Mouse (Mus musculus) CH12.LX (cell line): ENCODE measurements around the gene Zfpm1. TPM values are rescaled to one million over a fixed set of nuclear protein-coding genes. Genes with fewer than 3 reads are reported as not detected.

Source experiments
- DNase-seq: peaks from one replicate; pipeline ENCODE4 v3.0.0-alpha.2; 2013; ENCODE audit errors: extremely low read depth
- H3K27ac ChIP-seq: 2 replicates; pipeline ENCODE4 v1.5.1; 2012; ENCODE audit warnings: low read depth, mild to moderate bottlenecking, control low read depth, moderate library complexity; ENCODE audit not compliant: insufficient read depth
- H3K27me3 ChIP-seq: replicated peaks from 2 replicates; pipeline ENCODE3; 2012; ENCODE audit warnings: inconsistent platforms
- H3K36me3 ChIP-seq, 2 experiments: replicated peaks in 1 of 2; 2 replicates each; pipeline versions ENCODE3 to v1.6.1; 2012; ENCODE audit warnings: inconsistent platforms in 1 of 2, low read length in 1 of 2, mild to moderate bottlenecking in 1 of 2, mixed read lengths in 1 of 2, moderate library complexity in 1 of 2; ENCODE audit not compliant: control insufficient read depth in 1 of 2, insufficient read depth in 1 of 2
- H3K4me1 ChIP-seq, 2 experiments: 2 replicates each; pipeline ENCODE4 v1.6.1; 2012; ENCODE audit warnings: inconsistent platforms in 1 of 2, moderate library complexity in 1 of 2; ENCODE audit not compliant: insufficient read depth in 2 of 2, control insufficient read depth in 1 of 2
- H3K4me2 ChIP-seq: 2 replicates; pipeline ENCODE4 v1.6.1; 2012; ENCODE audit warnings: low read depth, mild to moderate bottlenecking, control low read depth; ENCODE audit not compliant: poor library complexity, insufficient read depth, severe bottlenecking
- H3K4me3 ChIP-seq, 3 experiments: fragments of 150-350 bp in 1 of 3; sonication (generic) in 1 of 3; replicated peaks in 1 of 3; 2 replicates each; pipeline versions ENCODE3 to v1.5.1; 2011 to 2012; ENCODE audit warnings: low read depth in 2 of 3, low read length in 2 of 3, mild to moderate bottlenecking in 2 of 3, moderate library complexity in 2 of 3, control low read depth in 1 of 3, improper control_type of control experiment in 1 of 3, inconsistent platforms in 1 of 3, mixed read lengths in 1 of 3; ENCODE audit not compliant: poor library complexity in 1 of 3
- H3K79me2 ChIP-seq: replicated peaks from 2 replicates; pipeline ENCODE4 v1.6.1; 2012; ENCODE audit warnings: mild to moderate bottlenecking, moderate library complexity; ENCODE audit not compliant: control insufficient read depth, poor library complexity, insufficient read depth, severe bottlenecking; ENCODE audit errors: extremely low read depth
- H3K9ac ChIP-seq: 2 replicates; pipeline ENCODE4 v1.6.1; 2012; ENCODE audit warnings: low read depth, mild to moderate bottlenecking, control low read depth, moderate library complexity; ENCODE audit not compliant: insufficient read depth
- H3K9me3 ChIP-seq: replicated peaks from 2 replicates; pipeline ENCODE3; 2012; ENCODE audit warnings: low read length, inconsistent platforms, mixed read lengths
- CTCF ChIP-seq, 2 experiments: IDR thresholded peaks in 1 of 2; conservative IDR thresholded peaks in 1 of 2; 2 replicates each; pipeline ENCODE4 v1.5.1; 2011 to 2012; ENCODE audit warnings: low read depth in 2 of 2, low read length in 2 of 2, improper control_type of control experiment in 1 of 2, inconsistent platforms in 1 of 2, mild to moderate bottlenecking in 1 of 2, moderate library complexity in 1 of 2
- E2F4 ChIP-seq: IDR thresholded peaks from 2 replicates; pipeline ENCODE4 v1.6.1; 2011; ENCODE audit warnings: low read depth, low read length, improper control_type of control experiment; ENCODE audit not compliant: insufficient replicate concordance
- ETS1 ChIP-seq: conservative IDR thresholded peaks from 2 replicates; pipeline ENCODE4 v1.6.1; 2012; ENCODE audit warnings: low read depth, mild to moderate bottlenecking, inconsistent platforms, low read length, improper control_type of control experiment, moderate library complexity
- HCFC1 ChIP-seq: IDR thresholded peaks from 2 replicates; pipeline ENCODE4 v1.6.1; 2012; ENCODE audit warnings: low read depth, mild to moderate bottlenecking, inconsistent platforms, low read length, improper control_type of control experiment
- KAT2A ChIP-seq: IDR thresholded peaks from 2 replicates; pipeline ENCODE4 v1.6.1; 2012; ENCODE audit warnings: low read length, improper control_type of control experiment, inconsistent platforms; ENCODE audit not compliant: insufficient replicate concordance
- MAX ChIP-seq: IDR thresholded peaks from 2 replicates; pipeline ENCODE4 v1.6.1; 2011; ENCODE audit warnings: low read length, improper control_type of control experiment
- MEF2A ChIP-seq: IDR thresholded peaks from 2 replicates; pipeline ENCODE4 v1.6.1; 2014; ENCODE audit warnings: low read depth, mild to moderate bottlenecking, inconsistent platforms, low read length, improper control_type of control experiment, borderline replicate concordance
- MYC ChIP-seq: IDR thresholded peaks from 2 replicates; pipeline ENCODE4 v1.6.1; 2011; ENCODE audit warnings: low read depth, mild to moderate bottlenecking, improper control_type of control experiment, low read length
- SMC3 ChIP-seq: IDR thresholded peaks from 2 replicates; pipeline ENCODE4 v1.6.1; 2011; ENCODE audit warnings: low read depth, low read length, improper control_type of control experiment
- TBP ChIP-seq: conservative IDR thresholded peaks from 2 replicates; pipeline ENCODE4 v1.6.1; 2011; ENCODE audit warnings: low read depth, low read length, improper control_type of control experiment
- TCF12 ChIP-seq: IDR thresholded peaks from 2 replicates; pipeline ENCODE4 v1.6.1; 2014; ENCODE audit warnings: low read depth, mild to moderate bottlenecking, inconsistent platforms, low read length, improper control_type of control experiment
- USF1 ChIP-seq: IDR thresholded peaks from 2 replicates; pipeline ENCODE4 v1.6.1; 2014; ENCODE audit warnings: low read depth, mild to moderate bottlenecking, inconsistent platforms, low read length, improper control_type of control experiment
- USF2 ChIP-seq: conservative IDR thresholded peaks from 2 replicates; pipeline ENCODE4 v1.6.1; 2011; ENCODE audit warnings: low read depth, low read length, improper control_type of control experiment
- ZC3H11A ChIP-seq: IDR thresholded peaks from 2 replicates; pipeline ENCODE4 v1.6.1; 2012; ENCODE audit warnings: low read depth, mild to moderate bottlenecking, inconsistent platforms, low read length, improper control_type of control experiment
- dilution Hi-C: fragments of 300-500 bp; cut with MboI; formaldehyde crosslinking; loops from 2 replicates; pipeline ENCODE4 v1.14.3; 2020; ENCODE audit warnings: low sequenced_read_pairs; ENCODE audit not compliant: extremely low pct_unique_long_range_greater_than_20kb, extremely low pct_ligation_motif_present
- in situ Hi-C: fragments of 300-500 bp; cut with MboI; formaldehyde crosslinking; loops from 3 replicates; pipeline ENCODE4 v1.14.3; 2019; ENCODE audit warnings: low sequenced_read_pairs, low pct_ligation_motif_present, low pct_unique_long_range_greater_than_20kb, mixed read lengths
- polyA plus RNA-seq: library from polyadenylated mRNA; unstranded; fragments of >175 nt; gene quantifications from 2 replicates; pipeline ENCODE4 v1.2.1, GENCODE M21; 2012; ENCODE audit warnings: low read depth; ENCODE audit not compliant: insufficient read length
- total RNA-seq, 2 experiments: library from RNA; depleted of rRNA; stranded (reverse); fragments of 300-350 nt in 1 of 2; fragments of >200 nt in 1 of 2; gene quantifications; 2 replicates each; pipeline ENCODE4 v1.2.3; 2012 to 2014

Zfpm1 gene
- total and polyA plus RNA-seq, 3 experiments = 11.0 to 63.5 (median 30.1) TPM

- no peak overlapping the region for H3K27ac ChIP-seq
- TF ChIP-seq TBP = no peak
- no peak for TF ChIP-seq MAX
- TF ChIP-seq MYC = no peak
- TF ChIP-seq ZC3H11A = no peak
- TF ChIP-seq MEF2A = no peak
- no peak for TF ChIP-seq HCFC1
- no peak for TF ChIP-seq USF1
- no peak for TF ChIP-seq KAT2A
- no peak for TF ChIP-seq USF2
- peak; percentile 32 for TF ChIP-seq SMC3
- TF ChIP-seq CTCF (conservative IDR thresholded peaks at IDR 0.05 in 1 of 2, IDR thresholded peaks at IDR 0.05 in 1 of 2; ENCODE audit: low read depth in 2 of 2, low read length in 2 of 2) = peak in 1 of 2 experiments; percentile 41; a peak in 2 of 4 replicates
- no peak for TF ChIP-seq TCF12
- DNase-seq = no peak
- in situ Hi-C loops (loop anchor here (5.0 kb wide), 1 partner anchor 47 kb away; no protein-coding TSS in a partner anchor), dilution Hi-C loops (no loop called here)
- no peak overlapping the region for H3K4me2 ChIP-seq
- no peaks in the 10 kb centered on the region for H3K9me3 ChIP-seq
- no peak overlapping the region for H3K4me3 ChIP-seq
- H3K4me1 ChIP-seq = peaks cover 8 to 31% of the 10 kb centered on the region in 2 experiments
- peaks cover 14% of the 10 kb centered on the region for H3K79me2 ChIP-seq
- peaks cover 2% of the 10 kb centered on the region for H3K27me3 ChIP-seq
- H3K36me3 ChIP-seq = no peaks in the 10 kb centered on the region
- no peak overlapping the region for H3K9ac ChIP-seq
Observed at GRCm38 (mm10) chr8:122280156-122280555, 1.8 kb upstream of the Zfpm1 start.

GRCm38 (mm10) chr8:122280588-122281316 is 1.2 kb upstream of the Zfpm1 start:
- H3K9me3 ChIP-seq = no peaks in the 10 kb centered on the region
- dilution Hi-C loops (no loop called here), in situ Hi-C loops (loop anchor here (5.0 kb wide), 1 partner anchor 47 kb away; no protein-coding TSS in a partner anchor)
- no peak for DNase-seq
- TF ChIP-seq E2F4 (no peak), ETS1 (peak; percentile 31)
- H3K4me3 ChIP-seq = peak overlapping the region in 2 of 3 experiments; percentile 15 to 36
- H3K4me2 ChIP-seq = peak overlapping the region; percentile 40
- no peaks in the 10 kb centered on the region for H3K36me3 ChIP-seq
- peak overlapping the region; percentile 4; the same call in 1 of the 2 replicates for H3K9ac ChIP-seq
- peaks cover 2% of the 10 kb centered on the region for H3K27me3 ChIP-seq
- H3K79me2 ChIP-seq = peaks cover 14% of the 10 kb centered on the region
- peaks cover 11 to 36% of the 10 kb centered on the region in 2 experiments for H3K4me1 ChIP-seq
- H3K27ac ChIP-seq = no peak overlapping the region
